Mouse (Mus musculus): ENCODE measurements around the gene Kcnj1.

The Kcnj1 gene

GRCm38 (mm10) chr9:32372202-32372601 lies at the start of gene Kcnj1:
TSS of gene Kcnj1 (plus strand) at chr9:32372493.
- no peak for DNase-seq (ENCODE audit: low spot score in 2 of 2)

DNA sequence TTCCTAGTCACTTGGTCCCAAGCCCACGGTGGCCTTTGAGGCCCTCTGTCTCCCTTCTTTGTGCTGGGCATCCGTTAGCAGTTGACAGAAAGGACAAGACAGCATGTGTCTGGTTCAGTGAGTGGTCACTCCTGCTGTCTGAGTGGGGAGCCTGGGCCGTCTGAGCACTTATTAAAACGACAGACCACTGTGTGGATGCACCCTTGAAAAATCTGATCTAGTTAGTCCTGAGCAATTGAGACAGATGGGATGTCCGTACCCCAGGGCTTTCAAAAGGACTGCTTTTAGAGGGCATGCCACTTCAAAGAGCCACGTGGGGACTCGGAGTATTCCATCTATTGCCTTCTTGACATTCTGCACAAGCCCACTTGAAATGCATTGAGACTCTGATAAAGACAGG lies 48.7 kb upstream of the Kcnj1 start:
- DNase-seq (ENCODE audit: low spot score in 2 of 2) = no peak

GRCm38 (mm10) chr9:32328777-32329176 lies 43.5 kb upstream of the Kcnj1 start:
- no peak for DNase-seq (ENCODE audit: low spot score in 2 of 2)

DNA sequence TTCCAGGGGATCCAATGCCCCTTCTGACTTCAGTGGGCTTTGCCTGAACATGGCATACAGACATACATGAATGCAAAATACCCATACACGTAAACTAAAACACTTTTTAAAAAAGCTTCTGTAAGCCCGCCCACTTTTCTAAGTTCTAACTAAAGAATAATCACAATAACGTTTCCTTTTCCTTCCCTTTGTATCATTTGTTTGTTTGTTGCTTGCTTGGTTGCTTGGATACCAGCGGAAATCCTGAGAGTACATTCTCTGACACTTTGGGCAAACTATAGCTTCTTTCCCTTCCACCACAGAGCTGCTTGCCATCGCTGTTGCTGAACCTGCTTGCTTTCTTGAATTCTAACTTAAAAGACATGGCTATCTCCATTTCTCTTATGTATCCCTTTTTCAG lies 41.1 kb upstream of the Kcnj1 start:
- DNase-seq (ENCODE audit: low spot score in 2 of 2) = no peak

DNA sequence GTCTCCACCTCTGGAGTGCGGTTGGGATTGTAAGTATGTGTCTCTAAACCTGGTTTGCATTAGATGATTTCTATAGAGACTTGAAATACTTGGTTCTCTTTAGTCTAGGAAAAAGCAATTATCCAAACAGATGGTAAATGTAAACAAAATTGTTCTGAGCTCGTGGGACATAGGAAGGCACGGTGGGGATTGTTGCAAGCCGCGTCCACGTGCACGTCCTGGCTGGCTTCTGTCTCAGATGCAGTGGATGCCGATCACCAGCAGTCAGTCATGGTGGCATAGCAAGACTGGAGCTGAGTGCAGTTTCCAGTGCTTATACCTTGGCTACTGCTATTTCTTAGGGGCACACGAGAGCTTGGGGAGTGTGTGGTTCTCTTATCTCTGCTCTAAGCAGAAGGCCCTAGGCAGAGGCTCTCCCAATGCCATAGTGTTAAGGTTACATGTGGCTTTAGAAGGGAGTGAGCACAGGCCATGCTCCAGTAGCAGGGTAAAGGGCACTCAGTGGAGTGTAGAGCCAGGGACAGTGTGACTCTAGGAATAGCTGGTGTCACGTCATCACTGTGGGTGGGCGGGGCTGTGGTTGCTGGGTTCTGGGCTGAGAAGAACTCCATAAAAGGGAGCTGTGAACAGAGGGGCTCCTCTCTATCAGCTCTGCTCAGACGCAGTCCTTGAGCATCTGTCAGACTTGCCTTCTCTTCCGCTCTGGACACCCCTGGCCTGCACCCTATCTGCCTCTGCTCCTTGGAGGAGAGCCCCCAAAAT lies 36.7 kb upstream of the Kcnj1 start:
- DNase-seq (ENCODE audit: low spot score in 2 of 2) = peak in 1 of 2 experiments; percentile 45

DNA sequence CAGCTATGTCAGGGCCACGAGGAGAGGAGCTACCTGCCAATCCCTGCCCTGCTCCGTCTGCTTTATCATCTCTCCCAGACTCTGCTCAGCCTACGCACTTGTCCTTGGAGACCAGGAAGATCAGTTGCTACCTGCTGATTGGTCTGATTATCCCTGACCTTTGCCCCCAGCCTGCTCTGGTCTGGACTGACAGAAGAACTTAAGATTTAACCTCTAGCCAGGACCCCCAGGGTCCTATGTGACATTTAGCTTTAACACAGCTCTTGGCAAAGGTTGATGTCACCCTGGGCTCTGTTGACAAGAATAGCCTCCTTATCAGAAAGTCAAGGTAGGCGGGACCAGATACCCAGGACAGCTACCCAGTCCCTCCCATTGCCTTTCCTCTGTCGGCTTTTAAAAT lies 31.5 kb upstream of the Kcnj1 start:
- DNase-seq (ENCODE audit: low spot score in 2 of 2) = peak; percentile 54 to 56

DNA sequence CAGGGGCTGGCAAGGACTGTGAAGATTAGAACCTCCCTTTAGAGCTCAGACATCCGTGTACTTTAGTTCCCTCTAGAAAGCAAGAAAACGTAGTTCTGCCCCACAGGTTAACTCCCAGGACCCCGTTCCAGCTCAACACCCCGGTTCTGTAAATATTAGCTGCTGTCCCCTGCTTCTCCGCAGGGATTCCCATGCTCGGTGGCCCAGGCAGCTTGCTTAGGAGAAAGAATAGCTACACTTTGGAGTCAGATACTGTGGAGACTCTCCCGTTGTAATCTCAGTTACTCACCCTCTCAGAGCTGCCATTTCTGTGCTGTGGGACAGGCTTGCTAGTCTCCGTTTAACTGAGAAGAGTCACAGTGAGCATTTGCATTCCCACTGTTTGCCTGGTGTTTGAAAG lies 29.4 kb upstream of the Kcnj1 start:
- DNase-seq (ENCODE audit: low spot score in 2 of 2) = no peak

- no peak for DNase-seq (ENCODE audit: low spot score in 2 of 2)
Measured at GRCm38 (mm10) chr9:32344051-32344450, 28.2 kb upstream of the Kcnj1 start, which contains the start of gene Kcnj5. TSS of gene Kcnj5 (minus strand) at chr9:32344350.

DNA sequence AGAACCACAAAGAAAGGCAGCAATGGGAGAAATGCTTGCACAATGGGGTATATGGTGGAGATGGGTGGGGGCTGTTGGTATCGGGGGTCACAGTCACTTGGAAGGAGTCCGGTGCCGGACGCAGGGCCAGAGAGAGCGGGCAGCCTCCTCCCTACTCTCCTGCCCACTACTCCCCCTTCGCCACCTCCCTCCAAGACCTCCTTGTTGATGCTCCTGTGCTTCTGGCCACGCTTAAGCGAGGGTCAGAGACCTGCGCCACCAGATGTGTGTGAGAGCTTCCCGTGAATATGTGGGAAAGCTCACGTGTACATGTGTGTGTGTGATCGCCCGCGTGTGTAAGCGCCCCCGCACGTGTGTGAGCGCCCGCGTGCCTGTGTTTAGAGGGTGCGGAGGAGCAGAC lies 27.8 kb upstream of the Kcnj1 start:
- DNase-seq (ENCODE audit: low spot score in 2 of 2) = no peak

DNA sequence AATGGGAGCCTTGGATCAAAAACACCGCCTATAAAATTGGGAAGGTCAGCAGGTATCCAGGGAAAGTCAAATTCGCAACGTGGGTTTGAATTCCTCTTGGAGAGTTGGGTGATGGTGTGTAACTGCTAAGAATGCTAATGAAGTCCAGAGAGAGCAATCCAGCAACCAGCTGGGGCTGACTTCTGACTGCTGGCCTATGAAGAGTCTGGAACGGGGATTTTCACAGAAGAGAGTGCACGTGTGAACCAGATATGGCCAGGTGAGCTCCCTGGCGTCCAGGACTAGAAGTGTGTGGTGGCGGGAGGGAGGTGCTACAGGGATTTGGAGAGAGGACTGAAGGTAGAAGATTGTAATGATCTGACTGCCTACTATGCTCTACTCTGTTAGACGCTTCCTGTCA lies 24.2 kb upstream of the Kcnj1 start:
- DNase-seq (ENCODE audit: low spot score in 2 of 2) = no peak

DNA sequence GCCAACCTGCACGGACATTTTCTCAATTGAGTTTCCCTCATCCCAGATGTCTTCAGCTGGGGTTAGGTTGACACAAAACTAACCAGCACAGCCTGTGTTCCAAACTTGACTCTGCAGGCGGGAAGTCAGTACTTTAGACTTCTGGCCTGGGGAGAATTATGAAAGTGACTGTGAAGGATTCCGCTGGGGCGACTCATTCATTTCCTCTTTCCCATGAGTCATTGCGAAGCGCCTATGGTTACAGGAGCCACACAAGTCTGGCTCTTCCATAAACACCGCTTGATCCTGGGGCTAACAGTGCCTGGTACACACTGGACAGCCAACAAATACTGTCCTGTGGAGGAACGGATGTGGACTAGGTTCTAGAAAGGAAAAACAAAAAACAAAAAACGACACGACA lies 22.9 kb upstream of the Kcnj1 start:
- no peak for DNase-seq (ENCODE audit: low spot score in 2 of 2)

DNA sequence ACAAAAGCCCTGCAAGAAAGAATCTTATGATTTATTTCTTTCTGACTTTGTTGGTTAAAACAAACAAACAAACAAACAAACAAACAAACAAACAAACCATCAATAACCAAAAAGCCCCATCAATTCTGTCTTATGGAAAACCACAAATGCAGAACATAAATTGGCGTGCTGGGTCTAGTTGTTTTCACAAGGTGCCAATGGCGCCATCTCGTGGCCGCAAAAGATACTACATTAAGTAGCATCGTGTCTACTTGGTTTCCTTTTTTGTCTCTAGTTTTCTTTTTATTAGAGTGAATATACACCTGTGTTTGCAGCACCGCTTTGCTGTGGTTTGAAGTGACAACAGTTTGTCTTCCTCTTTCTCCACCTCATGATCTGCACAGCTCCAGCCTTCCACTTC lies 22.0 kb upstream of the Kcnj1 start:
- DNase-seq (ENCODE audit: low spot score in 2 of 2) = peak in 1 of 2 experiments; percentile 65

DNA sequence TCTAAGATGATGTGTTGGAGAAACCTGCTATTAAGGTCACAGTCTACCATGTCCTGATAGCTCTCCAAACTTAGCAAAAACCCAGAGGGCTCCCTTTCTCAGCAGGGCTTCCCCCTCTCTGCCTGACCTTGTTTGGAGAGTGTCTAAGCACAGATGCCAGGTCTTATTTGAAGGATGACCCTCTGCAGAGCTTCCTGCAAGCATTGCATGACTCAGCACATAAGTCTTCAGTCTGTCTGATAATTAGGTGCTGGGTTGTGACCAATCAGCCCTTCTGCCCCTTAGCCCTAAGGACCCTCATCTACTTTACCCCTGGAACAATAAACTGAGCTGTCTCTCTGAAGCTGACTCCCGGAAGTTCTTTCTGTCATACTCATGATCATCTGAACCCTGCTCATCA lies 11.5 kb upstream of the Kcnj1 start:
- no peak for DNase-seq (ENCODE audit: low spot score in 2 of 2)

GRCm38 (mm10) chr9:32368812-32369211 lies 3.5 kb upstream of the Kcnj1 start:
- DNase-seq (ENCODE audit: low spot score in 2 of 2) = no peak

DNA sequence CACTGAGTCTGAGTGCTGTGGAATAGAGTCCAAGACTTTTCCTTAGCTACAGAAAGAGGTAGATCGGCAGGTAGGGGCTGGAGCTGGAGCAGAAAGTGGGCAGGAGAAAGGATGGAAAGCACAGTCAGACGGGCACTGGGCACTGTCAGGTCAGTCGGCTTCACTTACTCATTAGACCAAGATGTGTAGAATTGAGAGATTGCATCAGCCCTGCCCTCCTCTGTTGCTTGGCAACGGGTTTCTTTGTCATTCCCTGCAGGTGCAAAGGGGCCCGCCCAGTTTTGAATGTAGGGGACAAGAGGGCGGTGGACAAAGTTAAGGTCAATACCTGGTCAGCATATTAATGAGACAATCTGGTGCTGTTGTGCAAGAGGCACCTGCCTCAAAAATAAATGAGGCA lies 2.9 kb upstream of the Kcnj1 start:
- no peak for DNase-seq (ENCODE audit: low spot score in 2 of 2)

DNA sequence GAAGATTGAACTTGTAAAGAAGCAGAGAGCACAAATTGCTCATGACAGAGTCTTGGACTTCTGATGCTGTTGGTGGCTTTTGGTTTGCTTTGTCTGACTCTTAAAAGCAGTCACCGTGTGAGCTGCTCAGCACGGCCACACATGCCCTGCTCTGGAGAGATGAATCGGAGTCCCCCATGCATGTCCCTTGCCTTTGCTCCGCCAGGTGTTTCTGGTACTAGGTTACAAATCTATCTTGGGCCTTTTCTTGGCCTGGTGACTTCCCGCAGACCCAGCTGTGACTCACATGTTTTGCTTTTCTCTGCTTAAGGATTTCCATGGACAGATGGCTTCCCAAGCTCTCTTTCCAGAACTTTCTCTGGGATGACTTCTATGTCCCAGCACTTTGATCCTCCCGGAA lies 1.4 kb downstream of the Kcnj1 start:
- DNase-seq (ENCODE audit: low spot score in 2 of 2) = no peak

DNA sequence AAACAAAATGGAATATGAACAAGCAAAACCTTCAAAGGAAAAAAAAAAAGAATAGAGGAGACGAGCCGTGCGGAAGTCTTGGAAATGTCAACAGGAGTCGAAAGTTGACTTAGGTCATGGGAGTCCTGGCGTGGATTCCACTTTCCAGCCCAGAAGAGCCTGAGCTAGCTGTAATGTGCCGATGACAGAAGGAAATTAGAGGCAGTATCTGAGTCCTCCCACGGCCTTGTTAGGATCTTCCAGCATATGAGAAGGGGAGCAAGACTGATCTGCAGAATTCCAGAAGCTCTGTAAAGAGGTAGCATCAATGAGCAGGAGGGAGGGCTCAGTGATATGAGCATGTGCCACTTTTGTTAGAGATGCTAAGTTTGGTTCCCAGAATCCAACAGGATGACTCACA lies 3.7 kb downstream of the Kcnj1 start:
- DNase-seq (ENCODE audit: low spot score in 2 of 2) = peak in 1 of 2 experiments; percentile 21

- no peak for DNase-seq (ENCODE audit: low spot score in 2 of 2)
Measured at GRCm38 (mm10) chr9:32376863-32377590, 4.7 kb downstream of the Kcnj1 start.

DNA sequence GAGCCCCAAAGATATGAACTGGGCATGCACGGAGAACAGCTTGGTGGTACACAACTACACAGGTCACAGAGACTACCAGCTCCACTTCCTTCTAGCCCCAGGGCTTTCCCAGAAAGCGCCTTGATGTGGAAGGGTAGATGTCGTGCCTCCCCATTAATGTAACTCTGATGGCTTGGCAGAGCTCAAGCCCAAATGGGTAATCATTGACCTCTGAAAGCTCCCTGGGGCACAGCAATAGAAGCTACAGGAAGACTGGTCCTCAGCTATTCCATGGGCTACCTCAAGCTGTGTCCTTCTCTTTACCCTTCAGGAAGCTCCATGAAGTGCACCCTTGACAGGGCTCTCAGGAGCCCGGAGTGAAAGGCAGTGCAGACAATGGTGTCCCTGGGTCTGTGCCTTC lies 12.6 kb downstream of the Kcnj1 start:
- no peak for DNase-seq (ENCODE audit: low spot score in 2 of 2)

- no peak for DNase-seq (ENCODE audit: low spot score in 2 of 2)
Measured at GRCm38 (mm10) chr9:32388120-32388519, 15.8 kb downstream of the Kcnj1 start.

DNA sequence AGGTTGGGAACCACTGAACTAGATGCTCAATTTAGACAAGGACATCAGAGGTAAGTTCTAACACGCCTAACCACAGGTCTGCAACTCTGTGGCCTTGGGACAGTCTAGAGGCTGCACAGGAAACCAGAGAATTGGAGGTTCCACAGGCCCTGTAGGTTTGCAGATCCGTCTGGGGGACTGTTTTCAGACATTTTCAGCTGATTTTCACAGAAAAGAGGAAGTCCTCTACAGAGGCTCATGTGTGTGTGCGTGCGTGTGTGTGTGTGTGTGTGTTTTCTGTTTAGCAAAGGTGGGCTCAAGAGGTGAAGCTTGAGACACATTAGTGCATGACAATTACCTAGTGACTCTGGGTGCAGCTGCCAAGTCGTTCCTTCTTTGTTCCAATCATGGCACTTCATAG lies 18.8 kb downstream of the Kcnj1 start:
- no peak for DNase-seq (ENCODE audit: low spot score in 2 of 2)

DNA sequence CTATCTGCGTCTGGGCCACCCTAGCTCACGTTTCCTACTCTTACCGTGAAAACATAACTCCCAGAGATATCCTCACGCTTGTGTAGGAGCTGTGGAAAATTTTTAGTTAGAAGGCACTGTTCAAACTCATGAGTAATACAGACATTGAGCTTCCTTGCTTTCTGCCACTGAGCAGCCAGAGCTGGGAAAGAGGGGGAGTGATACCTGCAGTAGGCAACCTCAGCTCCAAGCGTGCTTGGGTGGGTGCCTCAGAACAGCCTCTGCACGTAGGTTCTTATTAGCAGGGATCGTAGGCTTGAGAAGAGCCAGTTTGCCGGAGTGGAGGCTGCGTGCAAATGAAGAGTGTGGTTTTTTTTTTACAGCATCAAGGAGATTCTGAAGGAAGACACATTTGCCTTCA lies 19.4 kb downstream of the Kcnj1 start:
- DNase-seq (ENCODE audit: low spot score in 2 of 2) = no peak

DNA sequence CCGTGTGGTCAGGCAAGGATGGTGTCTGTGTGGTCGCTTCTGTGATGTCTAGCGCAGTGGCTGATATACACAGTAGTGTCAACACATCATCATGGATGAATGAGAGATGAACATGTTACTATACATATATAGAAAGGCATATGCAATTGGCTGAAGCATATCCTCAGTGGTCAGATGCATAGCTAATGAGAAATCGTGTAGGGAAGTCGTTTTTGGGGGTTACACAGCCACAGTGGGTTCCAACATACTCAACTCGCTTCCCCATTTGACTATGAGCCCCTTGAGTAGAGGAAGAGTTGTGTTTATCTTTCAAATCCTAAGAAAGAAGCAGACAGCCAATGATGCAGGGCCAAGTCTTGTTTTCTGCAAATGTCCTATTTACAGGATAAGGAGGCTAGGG lies 20.4 kb downstream of the Kcnj1 start:
- no peak for DNase-seq (ENCODE audit: low spot score in 2 of 2)
